Mouse (Mus musculus) stomach, postnatal 0 days (tissue): ENCODE measurements around the gene Lexm.
A peak's percentile ranks its signal among the peaks of the same experiment; 100 is the strongest.

ENCODE experiments used
- CTCF ChIP-seq: IDR thresholded peaks from 2 replicates; pipeline ENCODE4 v1.5.1; 2016; ENCODE audit warnings: antibody characterized with exemption, low read depth, mild to moderate bottlenecking, moderate library complexity
- EP300 ChIP-seq: optimal IDR thresholded peaks from 2 replicates; pipeline ENCODE3; 2016; ENCODE audit warnings: antibody characterized with exemption

GRCm38 (mm10) chr4:106593636-106594035 lies 23.4 kb downstream of the Lexm start:
- TF ChIP-seq CTCF (peak; percentile 35; the same call in 1 of the 2 replicates), EP300 (no peak)
